Mouse (Mus musculus) bone marrow macrophage, adult 2 months (primary cell): ENCODE data around the gene Yif1a.

Experiments
- CTCF ChIP-seq: IDR thresholded peaks from 2 replicates; pipeline ENCODE4 v1.5.1; 2012; ENCODE audit warnings: low read depth, mild to moderate bottlenecking, low read length, moderate library complexity
- POLR2A ChIP-seq: IDR thresholded peaks from 2 replicates; pipeline ENCODE4 v1.6.1; 2012; ENCODE audit warnings: mild to moderate bottlenecking, low read depth, low read length, borderline replicate concordance

GRCm38 (mm10) chr19:5041588-5041987, 46.8 kb upstream of the Yif1a start:
- TF ChIP-seq POLR2A (no peak), CTCF (no peak)
